Mouse (Mus musculus): ENCODE data around the gene Tmem258. TPM values are rescaled to one million over a fixed set of nuclear protein-coding genes. Genes with fewer than 3 reads are reported as not detected.
A peak's percentile ranks its signal among the peaks of the same experiment; 100 is the strongest.

Tmem258 gene
- total and polyA plus RNA-seq, 2 experiments from 2014 or later = 188 to 368 TPM

GRCm38 (mm10) chr19:10198723-10199122 lies 5.1 kb upstream of the Tmem258 start:
- Histone ChIP-seq H3K9ac (replicated peaks; ENCODE audit: low read depth, low read length) (no peak overlapping the region), H3K9me3 (replicated peaks; ENCODE audit: control insufficient read depth, low read length) (no peaks in the 10 kb centered on the region), H3K4me2 (ENCODE audit: low read depth, low read length) (no peak overlapping the region), H3K27ac (ENCODE audit: low read depth) (no peak overlapping the region), H3K4me3 (ENCODE audit: low read depth, low read length) (no peak overlapping the region), H3K36me3 (replicated peaks; ENCODE audit: control insufficient read depth, insufficient read depth, low read length) (peaks cover 34% of the 10 kb centered on the region), H3K4me1 (ENCODE audit: control insufficient read depth, insufficient read depth) (peaks cover 5% of the 10 kb centered on the region; the same call in 1 of the 2 replicates), H3K27me3 (ENCODE audit: control insufficient read depth, insufficient read depth, low read length) (no peaks in the 10 kb centered on the region)
- ATAC-seq (ENCODE audit: insufficient read depth, low read depth) (peak; percentile 58), DNase-seq (ENCODE audit: low spot score) (peak; percentile 70)
- TF ChIP-seq EP300 (IDR thresholded peaks at IDR 0.05; ENCODE audit: low read depth) (no peak), CTCF (IDR thresholded peaks at IDR 0.05; ENCODE audit: low read depth) (peak; percentile 94)
- WGBS = 26% methylated on average over 3 of the region's 3 CpGs

GRCm38 (mm10) chr19:10203146-10203847 lies 517 bp upstream of the Tmem258 start:
- H3K36me3 ChIP-seq (replicated peaks; ENCODE audit: control insufficient read depth, insufficient read depth, low read length) = peaks cover 37% of the 10 kb centered on the region
- peaks cover 5% of the 10 kb centered on the region; the same call in 1 of the 2 replicates for H3K4me1 ChIP-seq (ENCODE audit: control insufficient read depth, insufficient read depth)
- H3K9me3 ChIP-seq (replicated peaks; ENCODE audit: control insufficient read depth, low read length) = no peaks in the 10 kb centered on the region
- 2% methylated on average over 23 of the region's 23 CpGs for WGBS
- DNase-seq (ENCODE audit: low spot score) = no peak
- H3K27me3 ChIP-seq (ENCODE audit: control insufficient read depth, insufficient read depth, low read length) = no peaks in the 10 kb centered on the region
- H3K4me3 ChIP-seq (ENCODE audit: low read depth, low read length) = peak overlapping the region; percentile 75
- TF ChIP-seq CTCF (IDR thresholded peaks at IDR 0.05; ENCODE audit: low read depth) (no peak), EP300 (IDR thresholded peaks at IDR 0.05; ENCODE audit: low read depth) (no peak)
- H3K9ac ChIP-seq (replicated peaks; ENCODE audit: low read depth, low read length) = peak overlapping the region; percentile 66
- peak; percentile 10; the same call in 1 of the 2 replicates for ATAC-seq (ENCODE audit: insufficient read depth, low read depth)
- H3K27ac ChIP-seq (ENCODE audit: low read depth) = peak overlapping the region; percentile 75
- peak overlapping the region; percentile 78 for H3K4me2 ChIP-seq (ENCODE audit: low read depth, low read length)

- Histone ChIP-seq H3K4me3 (ENCODE audit: low read depth, low read length) (peak overlapping the region; percentile 75), H3K4me2 (ENCODE audit: low read depth, low read length) (peak overlapping the region; percentile 78), H3K9ac (replicated peaks; ENCODE audit: low read depth, low read length) (peak overlapping the region; percentile 66), H3K4me1 (ENCODE audit: control insufficient read depth, insufficient read depth) (peaks cover 9% of the 10 kb centered on the region; the same call in 1 of the 2 replicates), H3K27ac (ENCODE audit: low read depth) (peak overlapping the region; percentile 75), H3K9me3 (replicated peaks; ENCODE audit: control insufficient read depth, low read length) (no peaks in the 10 kb centered on the region), H3K36me3 (replicated peaks; ENCODE audit: control insufficient read depth, insufficient read depth, low read length) (peaks cover 42% of the 10 kb centered on the region), H3K27me3 (ENCODE audit: control insufficient read depth, insufficient read depth, low read length) (no peaks in the 10 kb centered on the region)
- peak; percentile 40 for TF ChIP-seq CTCF (IDR thresholded peaks at IDR 0.05; ENCODE audit: low read depth)
- no peak for TF ChIP-seq EP300 (IDR thresholded peaks at IDR 0.05; ENCODE audit: low read depth)
- ATAC-seq (ENCODE audit: insufficient read depth, low read depth) = peak; percentile 54; the same call in 1 of the 2 replicates
- peak; percentile 75 for DNase-seq (ENCODE audit: low spot score)
- WGBS = 2% methylated on average over 5 of the region's 5 CpGs
These were observed 795 bp downstream of the Tmem258 start for GRCm38 (mm10) chr19:10204616-10205001.

GRCm38 (mm10) chr19:10205051-10205450 lies 1.2 kb downstream of the Tmem258 start:
- peaks cover 9% of the 10 kb centered on the region; the same call in 1 of the 2 replicates for H3K4me1 ChIP-seq (ENCODE audit: control insufficient read depth, insufficient read depth)
- peak overlapping the region; percentile 78; the same call in 1 of the 2 replicates for H3K4me2 ChIP-seq (ENCODE audit: low read depth, low read length)
- H3K27ac ChIP-seq (ENCODE audit: low read depth) = peak overlapping the region; percentile 75
- DNase-seq (ENCODE audit: low spot score) (no peak), ATAC-seq (ENCODE audit: insufficient read depth, low read depth) (no peak)
- H3K4me3 ChIP-seq (ENCODE audit: low read depth, low read length) = no peak overlapping the region; the same call in 1 of the 2 replicates
- H3K9ac ChIP-seq (replicated peaks; ENCODE audit: low read depth, low read length) = no peak overlapping the region
- TF ChIP-seq CTCF (IDR thresholded peaks at IDR 0.05; ENCODE audit: low read depth) (no peak), EP300 (IDR thresholded peaks at IDR 0.05; ENCODE audit: low read depth) (no peak)
- no peaks in the 10 kb centered on the region for H3K27me3 ChIP-seq (ENCODE audit: control insufficient read depth, insufficient read depth, low read length)
- 64% methylated on average over 6 of the region's 6 CpGs for WGBS
- no peaks in the 10 kb centered on the region for H3K9me3 ChIP-seq (replicated peaks; ENCODE audit: control insufficient read depth, low read length)
- H3K36me3 ChIP-seq (replicated peaks; ENCODE audit: control insufficient read depth, insufficient read depth, low read length) = peaks cover 39% of the 10 kb centered on the region

GRCm38 (mm10) chr19:10208851-10209250 lies 5.0 kb downstream of the Tmem258 start:
- H3K4me2 ChIP-seq (ENCODE audit: low read depth, low read length) = no peak overlapping the region
- no peaks in the 10 kb centered on the region for H3K9me3 ChIP-seq (replicated peaks; ENCODE audit: control insufficient read depth, low read length)
- no peak overlapping the region for H3K4me3 ChIP-seq (ENCODE audit: low read depth, low read length)
- no peak overlapping the region for H3K27ac ChIP-seq (ENCODE audit: low read depth)
- 65% methylated on average over 3 of the region's 3 CpGs for WGBS
- 0 out of 2 replicates have a peak, but pooled peaks cover 4% of the 10 kb centered on the region for H3K4me1 ChIP-seq (ENCODE audit: control insufficient read depth, insufficient read depth)
- DNase-seq (ENCODE audit: low spot score) (no peak), ATAC-seq (ENCODE audit: insufficient read depth, low read depth) (no peak)
- H3K27me3 ChIP-seq (ENCODE audit: control insufficient read depth, insufficient read depth, low read length) = no peaks in the 10 kb centered on the region
- TF ChIP-seq CTCF (IDR thresholded peaks at IDR 0.05; ENCODE audit: low read depth) (no peak), EP300 (IDR thresholded peaks at IDR 0.05; ENCODE audit: low read depth) (no peak)
- H3K36me3 ChIP-seq (replicated peaks; ENCODE audit: control insufficient read depth, insufficient read depth, low read length) = peaks cover 48% of the 10 kb centered on the region
- no peak overlapping the region for H3K9ac ChIP-seq (replicated peaks; ENCODE audit: low read depth, low read length)
